Mouse (Mus musculus): ENCODE data around the gene Stag3.

Gene Stag3

GRCm38 (mm10) chr5:138279585-138280424 lies at the start of gene Stag3, which contains the start of the genes Gm43720 and Gpc2:
Stag3 (plus strand) TSS chr5:138280240.
Gm43720 (minus strand) TSS chr5:138279958.
Gpc2 (minus strand) TSS chr5:138280005.
- peak; percentile 80 for DNase-seq (ENCODE audit: low spot score)

- DNase-seq (ENCODE audit: low spot score): no peak
These were observed 46.3 kb upstream of the Stag3 start for GRCm38 (mm10) chr5:138233778-138234177.

DNA sequence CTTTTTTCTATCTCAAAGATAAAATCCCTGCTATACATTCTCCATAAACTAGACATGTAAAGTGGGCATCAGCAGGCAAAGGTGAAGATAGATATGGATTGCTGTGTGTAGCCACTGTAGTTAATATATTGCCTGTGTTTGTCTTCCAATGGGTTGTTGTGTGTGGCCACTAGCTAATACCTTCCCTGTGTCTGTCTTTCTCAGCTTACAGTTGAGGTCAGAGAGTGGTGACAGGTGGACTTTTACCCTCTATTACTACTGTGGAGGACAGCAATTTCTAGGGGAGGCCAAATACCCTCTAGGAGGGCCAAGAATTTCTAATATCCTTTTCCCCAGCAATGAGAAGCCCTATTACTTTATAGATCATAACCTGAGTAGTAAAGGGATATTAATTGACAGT lies 45.8 kb upstream of the Stag3 start:
- no peak for DNase-seq (ENCODE audit: low spot score)

DNA sequence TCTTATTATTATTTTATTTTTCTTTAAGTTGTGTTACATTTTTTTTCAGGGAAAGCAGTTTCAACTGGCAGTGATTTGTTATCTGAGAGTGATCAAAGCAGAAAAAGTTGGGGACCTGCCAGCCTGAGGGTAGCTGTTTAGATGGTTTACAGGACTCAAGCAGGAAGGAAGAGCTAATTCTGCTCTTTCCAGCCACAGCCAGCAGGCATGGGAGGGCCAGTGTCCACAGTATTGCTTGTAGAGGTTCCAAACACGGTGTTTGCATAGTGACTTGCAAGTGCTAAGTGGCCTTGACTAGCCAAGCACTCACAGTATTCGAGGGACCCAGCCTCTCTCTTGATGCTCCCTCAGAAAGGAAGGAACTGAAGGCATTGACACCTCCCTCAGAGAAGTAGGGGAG lies 38.5 kb upstream of the Stag3 start:
- DNase-seq (ENCODE audit: low spot score): no peak

- DNase-seq (ENCODE audit: low spot score): no peak
These were observed 28.9 kb upstream of the Stag3 start for GRCm38 (mm10) chr5:138251144-138251543.

- no peak for DNase-seq (ENCODE audit: low spot score)
These were observed 27.0 kb upstream of the Stag3 start for GRCm38 (mm10) chr5:138253061-138253460.

- peak; percentile 97 for DNase-seq (ENCODE audit: low spot score)
These were observed 24.5 kb upstream of the Stag3 start, which contains the start of gene Lamtor4 for GRCm38 (mm10) chr5:138255353-138256093. Lamtor4 (plus strand) TSS chr5:138255482.

GRCm38 (mm10) chr5:138256094-138256467 lies 24.0 kb upstream of the Stag3 start:
- no peak for DNase-seq (ENCODE audit: low spot score)

DNA sequence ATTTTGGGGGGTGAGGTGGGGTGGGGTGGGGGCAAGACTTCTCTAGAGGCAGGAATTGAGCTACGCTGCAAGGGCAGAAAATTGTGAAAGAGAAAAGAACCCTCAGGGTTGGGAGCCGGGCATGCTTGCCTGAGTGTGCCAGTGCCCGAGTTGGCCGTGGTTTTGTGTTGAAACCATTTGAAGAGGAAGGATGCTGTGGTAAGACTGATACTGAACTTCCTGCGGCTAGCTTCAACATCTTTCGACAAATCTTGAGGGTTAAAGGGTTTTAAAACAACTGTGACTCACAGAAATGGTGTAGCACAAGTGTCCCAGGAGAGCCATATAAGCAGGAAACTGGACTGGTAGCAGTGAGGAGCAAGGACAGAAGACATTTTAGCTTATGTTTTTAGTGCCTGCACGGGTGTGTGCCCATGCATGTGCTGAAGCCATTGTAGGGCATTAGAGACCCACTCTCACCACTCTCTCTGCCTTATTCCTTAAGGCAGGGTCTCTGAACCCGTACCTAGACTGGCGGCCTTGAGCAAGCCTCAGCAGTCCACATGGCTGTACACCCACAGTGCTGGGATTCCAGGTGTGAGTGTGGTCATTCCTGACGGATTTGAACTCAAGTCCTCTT lies 23.0 kb upstream of the Stag3 start:
- DNase-seq (ENCODE audit: low spot score): peak; percentile 54

DNA sequence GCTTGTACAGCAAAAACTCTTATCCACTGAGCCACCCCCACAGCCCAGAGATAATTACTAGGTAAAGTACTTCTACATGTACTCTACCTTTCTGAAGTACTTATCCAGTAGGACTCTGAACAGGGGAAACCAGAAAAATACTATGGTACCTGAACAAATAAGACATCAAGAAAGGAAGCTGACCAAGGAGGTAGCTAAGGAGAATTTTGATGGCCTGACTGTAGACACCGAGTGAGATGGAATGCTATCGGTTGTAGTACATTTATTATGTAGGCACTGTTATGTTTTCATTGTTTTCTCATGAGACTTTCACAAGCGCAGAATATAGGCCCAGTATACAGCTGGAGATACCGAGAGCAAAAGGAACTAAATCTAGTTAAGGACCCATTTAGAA lies 22.5 kb upstream of the Stag3 start:
- no peak for DNase-seq (ENCODE audit: low spot score)

GRCm38 (mm10) chr5:138258078-138258477 lies 22.0 kb upstream of the Stag3 start:
- DNase-seq (ENCODE audit: low spot score): no peak

DNA sequence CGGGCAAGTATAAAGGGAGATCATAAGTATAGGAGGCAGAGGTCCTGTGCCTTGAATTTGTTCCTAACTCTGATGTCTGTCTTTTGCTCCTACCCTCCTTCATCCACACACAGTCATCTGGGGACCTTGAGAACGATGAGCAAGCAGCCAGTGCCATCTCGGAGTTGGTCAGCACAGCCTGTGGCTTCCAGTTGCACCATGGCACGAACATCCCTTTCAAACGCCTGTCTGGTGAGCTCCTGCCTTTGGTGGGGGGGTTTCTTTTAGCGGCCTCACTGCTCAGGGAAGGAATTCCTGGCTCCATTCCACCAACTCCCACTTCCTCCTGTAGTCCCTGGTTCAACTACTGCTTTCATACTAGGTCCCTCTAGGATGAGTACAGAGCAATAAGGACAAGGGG lies 21.5 kb upstream of the Stag3 start:
- DNase-seq (ENCODE audit: low spot score): peak; percentile 29

DNA sequence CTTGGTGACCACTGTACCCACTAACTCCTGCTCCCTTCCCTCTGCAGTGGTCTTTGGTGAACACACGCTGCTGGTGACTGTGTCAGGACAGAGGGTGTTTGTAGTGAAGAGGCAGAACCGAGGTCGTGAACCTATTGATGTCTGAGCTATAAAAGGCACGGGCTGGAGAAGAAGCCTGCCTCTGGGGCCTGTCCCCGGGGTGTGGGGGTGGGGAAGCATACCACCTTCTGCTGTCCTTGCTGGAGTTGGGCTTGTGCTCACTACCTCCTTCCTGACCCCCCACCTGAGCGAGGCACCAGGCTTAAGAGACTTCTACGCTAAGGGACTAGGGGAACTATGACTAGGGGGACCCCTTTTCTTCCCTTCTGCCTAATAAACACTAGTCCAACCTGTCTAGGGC lies 21.0 kb upstream of the Stag3 start:
- no peak for DNase-seq (ENCODE audit: low spot score)

- no peak for DNase-seq (ENCODE audit: low spot score)
These were observed 20.0 kb upstream of the Stag3 start for GRCm38 (mm10) chr5:138260051-138260450.

DNA sequence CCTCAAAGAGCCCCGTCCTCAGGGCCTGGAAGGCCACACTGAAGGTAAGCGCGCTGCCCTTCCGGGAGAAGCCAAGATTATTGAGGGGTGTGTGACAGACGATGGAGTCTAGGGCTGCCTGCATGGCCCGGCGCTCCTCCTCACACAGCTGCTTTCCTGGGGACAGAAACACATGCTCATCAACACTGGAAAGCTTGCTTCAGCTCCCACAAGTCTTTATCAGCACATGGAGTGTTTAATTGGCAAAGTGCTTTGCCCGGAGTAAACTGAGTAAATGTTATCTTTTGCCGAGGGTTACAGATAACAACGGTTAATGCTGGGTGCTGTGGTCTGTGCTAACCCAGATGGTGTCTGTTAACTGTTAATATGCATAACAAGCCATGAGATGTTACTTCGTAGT lies 19.2 kb upstream of the Stag3 start:
- no peak for DNase-seq (ENCODE audit: low spot score)

DNA sequence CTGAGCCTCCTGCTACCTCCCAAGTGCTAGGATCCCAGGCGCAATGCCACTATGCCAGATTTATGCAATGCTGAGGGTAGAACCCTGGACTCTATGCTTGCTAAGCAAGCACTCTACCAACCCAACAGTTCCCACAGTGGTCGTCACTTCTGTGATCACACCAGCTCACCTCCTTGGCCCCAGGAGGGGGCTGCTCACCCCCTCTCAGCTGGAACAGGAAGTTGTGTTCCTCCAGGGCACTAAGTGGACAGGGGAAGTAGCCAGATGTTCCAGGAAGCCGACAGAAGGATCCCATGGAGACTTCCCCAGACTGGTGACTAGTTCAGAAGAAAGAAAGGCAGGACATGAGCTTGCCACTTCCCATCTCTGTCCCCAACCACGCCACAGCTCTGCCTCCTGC lies 18.0 kb upstream of the Stag3 start:
- peak; percentile 21 for DNase-seq (ENCODE audit: low spot score)

DNA sequence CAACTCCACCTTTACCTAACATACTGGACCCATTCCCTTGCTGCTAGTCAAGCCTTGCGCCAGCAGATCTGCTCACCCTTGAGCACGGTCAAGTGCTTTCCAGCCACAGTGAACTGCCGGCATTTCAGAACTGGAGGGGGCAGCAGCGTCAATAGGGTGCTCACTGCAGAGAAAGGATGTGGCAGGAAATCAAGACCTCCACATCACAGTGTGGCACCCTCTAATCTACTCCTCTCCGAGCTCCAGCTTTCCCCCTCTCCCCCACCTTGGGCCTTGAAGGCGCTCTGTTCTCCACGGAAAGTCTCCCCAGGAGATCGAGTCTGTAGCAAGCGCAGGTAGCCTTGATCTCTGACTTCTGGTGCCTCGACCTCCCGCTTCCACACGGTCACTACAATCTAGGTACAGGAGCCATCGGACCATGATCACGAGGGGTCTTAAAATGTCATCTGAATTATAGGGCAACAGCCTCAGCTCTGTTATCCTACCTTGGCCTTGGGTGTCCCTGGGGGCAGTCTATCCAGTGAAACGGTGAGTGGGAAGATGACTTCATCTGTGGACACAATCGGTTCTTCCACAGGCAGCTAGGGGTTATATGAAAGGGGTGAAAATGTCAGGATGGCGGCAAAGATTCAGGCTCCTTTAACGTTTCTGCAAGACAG lies 17.3 kb upstream of the Stag3 start:
- DNase-seq (ENCODE audit: low spot score): peak; percentile 10

DNA sequence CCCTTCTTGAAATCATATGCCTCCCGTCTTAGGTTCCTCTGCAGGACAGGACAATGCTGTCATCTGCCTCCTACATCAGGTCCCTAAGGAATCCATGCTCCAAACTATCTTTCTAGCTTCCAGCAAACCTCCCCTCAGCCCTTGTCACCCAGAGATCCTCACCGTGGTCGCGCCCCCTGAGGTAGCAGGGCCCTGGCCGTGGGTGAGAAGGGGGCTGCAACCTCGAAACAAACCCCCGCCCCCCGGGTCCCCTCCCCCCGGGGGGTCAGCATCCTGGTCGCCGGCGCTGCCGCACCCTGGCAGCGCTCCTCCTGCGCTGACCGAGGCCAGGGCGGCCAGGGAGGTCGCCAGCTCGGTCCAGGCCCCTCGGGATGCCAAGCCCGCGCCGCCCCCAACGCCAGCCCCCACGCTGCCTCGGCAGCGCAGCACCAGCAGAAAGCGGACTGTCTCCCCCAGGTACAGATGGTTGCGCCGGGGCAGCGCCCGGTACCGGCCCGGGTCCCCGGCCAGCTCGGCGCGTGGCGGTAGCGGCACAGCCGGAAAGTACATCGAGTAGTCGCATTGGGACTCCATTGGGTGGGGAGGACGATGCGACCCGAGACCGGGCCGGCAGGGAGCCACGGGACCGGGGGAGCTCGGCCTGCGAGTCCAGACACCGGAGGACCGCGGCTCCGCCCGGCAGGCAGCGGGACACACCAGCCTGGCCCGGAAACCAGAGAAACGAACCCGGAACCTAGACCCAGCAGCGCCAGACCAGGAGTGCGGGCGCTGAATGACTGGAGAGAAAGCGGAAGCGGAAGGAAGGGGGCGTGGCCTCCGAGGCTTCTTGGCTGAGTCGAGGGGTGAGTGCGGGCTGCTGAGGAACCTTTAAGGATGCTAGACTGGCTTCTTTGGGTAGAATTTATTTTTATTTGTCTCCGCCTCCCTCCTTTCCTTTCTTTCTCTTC lies 16.5 kb upstream of the Stag3 start, which contains the start of gene BC037034:
TSS of gene BC037034 (minus strand) at position 774 of the 947 bp plus-strand sequence.
- DNase-seq (ENCODE audit: low spot score): peak; percentile 94

DNA sequence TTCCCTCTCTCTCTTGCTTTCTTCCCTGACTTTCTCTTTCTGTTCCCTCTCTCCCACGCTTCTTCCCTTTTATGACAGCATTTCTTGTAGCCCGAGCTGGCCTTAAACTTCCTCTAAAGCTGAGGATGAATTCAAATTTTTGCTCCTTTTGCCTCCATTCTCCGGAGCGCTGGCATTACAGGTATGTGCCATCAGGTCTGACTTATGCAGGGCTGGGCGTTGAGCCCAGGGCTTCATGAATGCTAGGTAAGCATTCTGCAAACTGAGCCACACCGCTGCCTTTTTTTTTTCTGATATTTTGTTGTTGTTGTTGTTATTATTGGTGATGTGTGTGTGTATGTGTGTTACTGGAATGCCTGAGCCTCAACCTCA lies 15.8 kb upstream of the Stag3 start:
- DNase-seq (ENCODE audit: low spot score): no peak

- no peak for DNase-seq (ENCODE audit: low spot score)
These were observed 14.3 kb upstream of the Stag3 start for GRCm38 (mm10) chr5:138265712-138266111.

DNA sequence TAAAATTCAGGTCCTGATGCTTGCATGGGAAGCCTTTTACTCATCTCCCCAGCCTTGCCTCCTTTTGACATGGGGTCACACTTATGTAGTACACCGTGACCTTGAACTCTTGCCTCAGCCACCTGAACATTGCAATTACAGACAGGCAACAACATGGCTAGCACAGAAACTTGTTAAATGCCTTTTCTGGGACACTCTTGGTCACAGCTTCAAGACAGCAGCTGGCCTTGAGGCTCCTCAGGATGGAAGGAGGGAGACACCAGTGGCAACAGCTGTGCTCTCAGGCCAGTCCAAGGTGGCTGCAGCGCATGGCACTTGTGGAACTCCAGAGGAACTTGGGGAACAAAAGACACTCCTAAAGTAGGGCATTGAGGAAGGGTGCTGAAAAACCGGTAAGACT lies 12.9 kb upstream of the Stag3 start:
- no peak for DNase-seq (ENCODE audit: low spot score)

Measured in layer of hippocampus, adult 11-12 months (tissue).